Mouse (Mus musculus) embryonic facial prominence, embryonic 11.5 days (tissue): ENCODE measurements around the gene Rsph1. TPM values are rescaled to one million over a fixed set of nuclear protein-coding genes. Genes with fewer than 3 reads are reported as not detected.

Experiments
- ATAC-seq: fragments of 200-750 bp; cut with Nextera tagmentation; replicated peaks from 2 replicates; pipeline ENCODE4 v1.8.0; 2017; ENCODE audit warnings: low read depth; ENCODE audit not compliant: insufficient number of reproducible peaks, low FRiP score, low TSS enrichment
- DNase-seq: peaks from one replicate; pipeline ENCODE4 v3.0.0-alpha.2; 2015; ENCODE audit warnings: low spot score
- H3K27ac ChIP-seq: fragments of 300-500 bp; sonication (generic); replicated peaks from 2 replicates; pipeline ENCODE4 v1.5.1; 2014; ENCODE audit warnings: mild to moderate bottlenecking, low read depth, low read length, control low read depth
- H3K27me3 ChIP-seq: fragments of 300-500 bp; sonication (generic); 2 replicates; pipeline ENCODE4 v1.6.1; 2014; ENCODE audit warnings: mild to moderate bottlenecking, low read length, moderate library complexity, mixed read lengths; ENCODE audit not compliant: control insufficient read depth, insufficient read depth
- H3K36me3 ChIP-seq: fragments of 300-500 bp; sonication (generic); replicated peaks from 2 replicates; pipeline ENCODE4 v1.6.1; 2014; ENCODE audit warnings: low read depth, mild to moderate bottlenecking, low read length, moderate library complexity, mixed read lengths; ENCODE audit not compliant: control insufficient read depth, insufficient read depth
- H3K4me1 ChIP-seq: fragments of 300-500 bp; sonication (generic); 2 replicates; pipeline ENCODE4 v1.6.1; 2014; ENCODE audit warnings: low read length, mixed read lengths; ENCODE audit not compliant: control insufficient read depth, insufficient read depth
- H3K4me2 ChIP-seq: fragments of 300-500 bp; sonication (generic); 2 replicates; pipeline ENCODE4 v1.6.1; 2014; ENCODE audit warnings: low read depth, mild to moderate bottlenecking, control low read depth, low read length, moderate library complexity
- H3K4me3 ChIP-seq: fragments of 300-500 bp; sonication (generic); 2 replicates; pipeline ENCODE4 v1.5.1; 2014; ENCODE audit warnings: low read depth, low read length, control low read depth
- H3K9ac ChIP-seq: fragments of 300-500 bp; sonication (generic); replicated peaks from 2 replicates; pipeline ENCODE4 v1.6.1; 2014; ENCODE audit warnings: mild to moderate bottlenecking, control low read depth, low read length
- H3K9me3 ChIP-seq: fragments of 300-500 bp; sonication (generic); replicated peaks from 2 replicates; pipeline ENCODE4 v1.6.1; 2016; ENCODE audit warnings: mild to moderate bottlenecking, low read length, inconsistent platforms, mixed read lengths; ENCODE audit not compliant: control insufficient read depth
- WGBS: fragments of 180-500 bp; shearing (Covaris S2); extraction: QIAGEN DNeasy Blood & Tissue Kit; methylation state at CpG from one replicate; pipeline ENCODE4 v1.1.7; 2014; 5-methylcytosine and 5-hydroxymethylcytosine counted together
- polyA plus RNA-seq: library from polyadenylated mRNA; unstranded; fragments of >200 nt; fragmentation: Nextera tagmentation; extraction: Ambion mirVana; gene quantifications from 2 replicates; pipeline ENCODE4 v1.2.1, GENCODE M21; 2014

Gene Rsph1
- polyA plus RNA-seq, 1 experiment from 2014 or later = 0.76 TPM

DNA sequence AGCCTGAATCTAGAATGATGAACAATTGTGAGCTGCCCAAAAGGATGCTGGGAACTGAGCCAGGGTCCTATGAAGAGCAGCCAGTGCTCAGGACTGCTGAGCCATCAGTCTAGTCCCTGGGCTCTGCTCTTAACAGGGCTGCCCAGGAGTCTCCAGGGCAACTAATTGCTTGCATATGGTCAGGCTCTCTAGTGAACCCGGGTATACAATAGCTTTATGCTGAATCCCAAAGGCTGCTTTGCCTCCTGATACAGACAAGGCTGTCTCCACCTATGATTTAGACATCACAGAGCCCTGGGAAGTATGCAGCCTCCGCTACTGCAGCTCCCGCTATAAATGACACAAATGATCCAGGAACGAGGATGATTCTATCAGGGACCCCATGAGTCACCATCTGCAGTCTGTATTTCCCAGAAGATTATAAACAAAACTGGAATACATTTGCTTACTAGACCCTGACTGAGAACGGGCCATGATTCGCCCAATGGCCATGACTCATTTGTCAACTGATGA lies 32.2 kb upstream of the Rsph1 start:
- H3K36me3 ChIP-seq = no peaks in the 10 kb centered on the region
- H3K27me3 ChIP-seq = no peaks in the 10 kb centered on the region
- H3K9ac ChIP-seq = no peak overlapping the region
- peak; percentile 79 for ATAC-seq
- no peak overlapping the region for H3K4me3 ChIP-seq
- H3K4me2 ChIP-seq = no peak overlapping the region
- DNase-seq = peak; percentile 91
- 25% methylated on average over 6 of the region's 6 CpGs for WGBS
- H3K4me1 ChIP-seq = peaks cover 3% of the 10 kb centered on the region; the same call in 1 of the 2 replicates
- no peak overlapping the region; the same call in 1 of the 2 replicates for H3K27ac ChIP-seq
- no peaks in the 10 kb centered on the region for H3K9me3 ChIP-seq

DNA sequence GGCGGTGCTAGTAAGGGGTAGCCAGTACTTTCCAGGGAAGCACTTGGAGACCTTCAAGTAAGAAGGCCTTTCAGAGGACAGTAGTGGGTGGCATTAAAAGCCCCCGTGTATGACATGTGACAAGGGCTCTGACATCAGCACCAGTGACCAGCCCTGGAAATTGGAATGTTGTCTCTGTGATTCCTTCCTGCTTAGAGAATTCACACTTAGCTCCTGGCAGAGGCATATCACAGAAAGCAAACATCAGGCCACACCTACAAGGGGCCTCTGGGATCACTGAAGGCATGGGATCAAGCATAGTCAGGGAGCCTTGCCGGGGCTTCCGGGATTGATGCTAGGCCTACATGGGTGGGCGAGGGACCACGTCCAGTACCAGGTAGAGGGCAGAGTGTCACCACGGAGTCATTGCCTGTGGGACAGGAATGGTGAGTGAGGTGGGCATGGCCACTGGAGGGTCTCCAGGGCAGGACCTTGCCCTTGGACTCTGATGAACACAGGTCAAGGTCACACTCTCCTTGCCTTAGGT lies 31.2 kb upstream of the Rsph1 start:
- peaks cover 3% of the 10 kb centered on the region; the same call in 1 of the 2 replicates for H3K4me1 ChIP-seq
- H3K9me3 ChIP-seq = no peaks in the 10 kb centered on the region
- ATAC-seq (no peak), DNase-seq (no peak)
- H3K27ac ChIP-seq = no peak overlapping the region
- H3K36me3 ChIP-seq = no peaks in the 10 kb centered on the region
- WGBS = 88% methylated on average over 7 of the region's 7 CpGs
- no peaks in the 10 kb centered on the region for H3K27me3 ChIP-seq
- H3K4me2 ChIP-seq = no peak overlapping the region
- no peak overlapping the region for H3K9ac ChIP-seq
- H3K4me3 ChIP-seq = no peak overlapping the region

DNA sequence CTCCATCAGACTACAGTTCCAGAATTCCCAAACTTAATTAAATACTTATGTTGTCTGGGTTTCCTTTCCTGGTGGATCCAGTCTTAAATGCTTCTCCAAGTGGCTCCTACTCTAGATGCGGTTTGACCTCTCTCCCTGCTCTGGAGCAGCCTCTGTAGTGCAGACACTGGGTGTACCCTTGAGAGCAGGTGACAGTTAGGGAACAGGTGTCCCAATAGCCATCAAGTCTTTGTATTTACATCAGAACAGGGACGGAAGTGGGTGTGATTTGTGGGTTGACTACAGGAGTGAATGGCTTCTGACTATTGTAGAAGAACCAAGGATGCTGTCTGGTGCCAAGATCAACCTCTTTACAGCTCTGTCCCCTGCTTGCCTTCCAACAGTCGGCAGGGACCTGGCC lies 30.6 kb upstream of the Rsph1 start:
- H3K4me3 ChIP-seq = no peak overlapping the region
- ATAC-seq (no peak), DNase-seq (no peak)
- H3K4me2 ChIP-seq = no peak overlapping the region
- H3K27me3 ChIP-seq = no peaks in the 10 kb centered on the region
- 83% methylated on average over 3 of the region's 3 CpGs for WGBS
- H3K9ac ChIP-seq = no peak overlapping the region
- no peaks in the 10 kb centered on the region for H3K9me3 ChIP-seq
- no peak overlapping the region for H3K27ac ChIP-seq
- no peaks in the 10 kb centered on the region for H3K36me3 ChIP-seq
- H3K4me1 ChIP-seq = peaks cover 3% of the 10 kb centered on the region; the same call in 1 of the 2 replicates

DNA sequence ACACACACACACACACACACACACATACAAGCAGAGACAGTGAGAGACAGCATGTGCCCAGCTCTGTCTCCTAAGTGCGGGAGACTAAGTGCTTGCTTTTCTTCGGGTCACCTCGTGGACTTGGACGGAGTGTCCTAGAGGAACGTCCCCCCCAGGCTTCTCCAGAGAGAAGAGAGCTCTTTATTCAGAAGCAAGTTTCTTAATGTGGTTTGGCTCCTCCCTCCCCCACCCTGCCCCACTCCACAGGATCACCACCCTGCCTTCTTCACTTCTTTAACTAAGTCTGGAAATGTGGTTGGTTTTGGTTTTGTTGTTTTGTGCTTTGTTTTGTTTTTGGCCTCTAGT lies 28.6 kb upstream of the Rsph1 start:
- Histone ChIP-seq H3K4me3 (no peak overlapping the region), H3K4me1 (peaks cover 3% of the 10 kb centered on the region; the same call in 1 of the 2 replicates), H3K9me3 (no peaks in the 10 kb centered on the region), H3K27ac (no peak overlapping the region), H3K9ac (no peak overlapping the region), H3K4me2 (no peak overlapping the region), H3K36me3 (no peaks in the 10 kb centered on the region), H3K27me3 (no peaks in the 10 kb centered on the region)
- 25% methylated on average over 5 of the region's 5 CpGs for WGBS
- ATAC-seq = no peak
- DNase-seq = no peak

DNA sequence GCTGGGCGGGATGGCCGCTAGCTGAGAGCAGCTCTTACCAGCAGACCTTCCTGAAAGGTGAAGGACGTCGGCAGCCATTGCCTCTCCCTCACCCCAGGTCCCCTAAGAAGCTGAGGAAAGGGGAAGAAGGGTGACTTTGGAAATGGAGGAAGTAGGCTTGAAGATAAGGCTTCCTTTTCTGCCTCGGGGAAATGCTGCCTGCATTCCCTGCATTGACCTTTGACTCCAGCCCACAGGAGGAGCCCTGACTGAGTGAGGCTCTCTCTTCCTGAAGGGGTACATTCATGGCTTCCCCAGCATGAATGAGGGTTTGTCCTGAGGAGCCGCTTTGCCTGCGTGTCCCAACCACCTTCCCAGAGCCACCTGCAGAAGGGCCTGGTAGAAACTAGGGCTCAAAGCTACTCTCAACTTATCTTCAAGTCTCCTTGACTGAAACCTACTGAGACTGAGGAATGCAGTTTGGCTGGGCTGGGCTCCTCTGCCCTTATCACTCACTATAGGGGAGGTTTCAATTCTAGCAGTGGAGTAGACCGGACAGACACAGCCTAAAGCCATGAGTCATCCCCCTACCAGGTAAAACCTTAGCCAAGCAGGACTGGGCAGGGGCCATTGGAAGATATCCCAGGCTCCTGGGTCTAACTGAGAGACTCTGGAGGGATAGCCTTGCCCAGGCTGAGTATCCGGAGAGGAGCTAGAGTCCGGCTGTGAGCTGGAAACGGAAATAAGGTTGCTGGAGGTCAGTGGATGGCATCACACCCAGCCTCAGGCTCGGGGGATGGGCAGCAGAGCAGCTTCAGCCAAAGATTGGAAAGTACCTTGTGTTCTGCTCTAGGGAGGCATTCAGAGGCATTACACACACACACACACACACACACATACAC lies 28.0 kb upstream of the Rsph1 start:
- ATAC-seq = no peak
- no peak overlapping the region for H3K27ac ChIP-seq

DNA sequence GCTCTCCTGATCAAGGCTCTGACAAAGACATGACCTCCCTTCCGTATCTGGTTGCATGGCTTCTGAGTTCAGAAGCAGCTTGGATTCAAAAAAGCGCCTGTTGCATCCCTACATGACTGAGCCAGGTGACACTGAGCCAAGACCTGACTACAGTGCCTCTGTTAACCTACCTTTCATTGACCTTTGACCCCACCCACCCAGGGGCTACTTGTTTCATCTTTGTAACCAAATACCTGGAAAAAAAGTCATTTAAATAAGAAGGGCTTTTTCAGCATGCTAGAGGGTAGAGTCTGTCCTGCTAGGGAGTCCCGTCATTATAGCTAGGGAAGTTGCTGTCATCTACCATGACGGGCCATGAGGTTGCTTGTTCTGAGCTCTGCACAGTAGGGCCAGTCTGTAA lies 26.2 kb upstream of the Rsph1 start:
- Histone ChIP-seq H3K27ac (no peak overlapping the region), H3K36me3 (no peaks in the 10 kb centered on the region), H3K4me3 (no peak overlapping the region), H3K4me2 (no peak overlapping the region), H3K27me3 (no peaks in the 10 kb centered on the region), H3K9ac (no peak overlapping the region), H3K9me3 (no peaks in the 10 kb centered on the region), H3K4me1 (peaks cover 3% of the 10 kb centered on the region; the same call in 1 of the 2 replicates)
- DNase-seq (no peak), ATAC-seq (no peak; the same call in 1 of the 2 replicates)
- WGBS = 83% methylated on average over 4 of the region's 4 CpGs

More for the DNA sequence above, 28.0 kb upstream of the Rsph1 start:
- Histone ChIP-seq H3K36me3 (no peaks in the 10 kb centered on the region), H3K4me2 (no peak overlapping the region), H3K9ac (no peak overlapping the region), H3K27me3 (no peaks in the 10 kb centered on the region), H3K9me3 (no peaks in the 10 kb centered on the region), H3K4me1 (peaks cover 3% of the 10 kb centered on the region; the same call in 1 of the 2 replicates), H3K4me3 (no peak overlapping the region)
- 24% methylated on average over 12 of the region's 12 CpGs for WGBS
- no peak for DNase-seq

DNA sequence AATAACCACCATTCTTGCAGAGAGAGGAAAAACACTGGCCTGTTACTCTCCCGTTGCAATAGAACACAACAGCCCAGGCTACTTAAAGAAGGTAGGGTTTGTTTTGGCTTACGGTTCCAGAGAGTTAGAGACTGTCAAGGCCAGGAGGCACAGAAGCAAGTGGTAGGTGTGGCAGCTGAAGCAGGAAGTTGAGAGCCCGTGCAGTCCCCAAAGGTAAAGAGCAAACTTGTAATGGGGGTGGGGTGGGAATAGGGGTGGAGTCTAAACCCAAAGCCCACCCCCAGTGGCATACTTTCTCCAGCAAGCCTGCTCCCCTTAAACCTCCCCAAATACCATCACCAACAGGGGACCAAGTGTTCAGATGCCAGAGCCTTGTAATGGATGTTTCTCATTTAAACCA lies 23.6 kb upstream of the Rsph1 start:
- peaks cover 11% of the 10 kb centered on the region for H3K27me3 ChIP-seq
- H3K9me3 ChIP-seq = no peaks in the 10 kb centered on the region
- H3K4me1 ChIP-seq = peaks cover 3% of the 10 kb centered on the region; the same call in 1 of the 2 replicates
- 73% methylated on average over 3 of the region's 3 CpGs for WGBS
- H3K9ac ChIP-seq = no peak overlapping the region
- no peaks in the 10 kb centered on the region for H3K36me3 ChIP-seq
- H3K4me2 ChIP-seq = no peak overlapping the region
- no peak overlapping the region for H3K4me3 ChIP-seq
- H3K27ac ChIP-seq = no peak overlapping the region
- no peak for ATAC-seq
- no peak for DNase-seq

DNA sequence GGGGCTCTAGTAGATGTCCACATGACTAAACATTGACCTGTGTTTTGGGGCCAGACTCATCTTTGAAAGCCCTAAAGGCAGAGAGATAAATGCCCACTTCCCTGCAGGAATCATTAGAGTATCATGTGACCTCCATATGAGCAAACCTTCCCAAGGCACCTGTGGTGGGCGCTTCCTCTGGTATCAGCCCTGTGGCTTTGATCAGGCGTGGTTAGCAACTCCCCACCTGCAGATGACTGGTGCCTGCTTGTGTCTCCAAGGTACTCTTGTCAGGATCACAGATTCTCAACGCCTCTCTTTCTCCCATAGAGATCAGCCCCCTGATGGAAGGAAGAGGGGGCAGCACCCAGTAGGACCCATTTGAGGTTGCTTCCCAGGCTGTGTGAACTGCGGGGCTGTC lies 22.8 kb upstream of the Rsph1 start:
- WGBS = 86% methylated on average over 4 of the region's 4 CpGs
- Histone ChIP-seq H3K4me3 (no peak overlapping the region), H3K36me3 (no peaks in the 10 kb centered on the region), H3K4me1 (no peaks in the 10 kb centered on the region), H3K27ac (no peak overlapping the region), H3K4me2 (no peak overlapping the region), H3K9me3 (no peaks in the 10 kb centered on the region), H3K27me3 (peaks cover 14% of the 10 kb centered on the region), H3K9ac (no peak overlapping the region)
- ATAC-seq = no peak
- no peak for DNase-seq
